Mouse (Mus musculus) spleen, adult 2 months (tissue): Measurements from ENCODE around the gene Golph3l.

Experiments
- CTCF ChIP-seq: fragments of 200-500 bp; IDR thresholded peaks from 2 replicates; pipeline ENCODE4 v1.5.1; 2011; ENCODE audit warnings: mild to moderate bottlenecking, inconsistent platforms; ENCODE audit not compliant: insufficient read depth, insufficient read length, insufficient replicate concordance; ENCODE audit errors: extremely low read depth
- POLR2A ChIP-seq: fragments of 200-500 bp; IDR thresholded peaks from 2 replicates; pipeline ENCODE4 v1.6.1; 2011; ENCODE audit warnings: low read depth, low read length, inconsistent platforms

DNA sequence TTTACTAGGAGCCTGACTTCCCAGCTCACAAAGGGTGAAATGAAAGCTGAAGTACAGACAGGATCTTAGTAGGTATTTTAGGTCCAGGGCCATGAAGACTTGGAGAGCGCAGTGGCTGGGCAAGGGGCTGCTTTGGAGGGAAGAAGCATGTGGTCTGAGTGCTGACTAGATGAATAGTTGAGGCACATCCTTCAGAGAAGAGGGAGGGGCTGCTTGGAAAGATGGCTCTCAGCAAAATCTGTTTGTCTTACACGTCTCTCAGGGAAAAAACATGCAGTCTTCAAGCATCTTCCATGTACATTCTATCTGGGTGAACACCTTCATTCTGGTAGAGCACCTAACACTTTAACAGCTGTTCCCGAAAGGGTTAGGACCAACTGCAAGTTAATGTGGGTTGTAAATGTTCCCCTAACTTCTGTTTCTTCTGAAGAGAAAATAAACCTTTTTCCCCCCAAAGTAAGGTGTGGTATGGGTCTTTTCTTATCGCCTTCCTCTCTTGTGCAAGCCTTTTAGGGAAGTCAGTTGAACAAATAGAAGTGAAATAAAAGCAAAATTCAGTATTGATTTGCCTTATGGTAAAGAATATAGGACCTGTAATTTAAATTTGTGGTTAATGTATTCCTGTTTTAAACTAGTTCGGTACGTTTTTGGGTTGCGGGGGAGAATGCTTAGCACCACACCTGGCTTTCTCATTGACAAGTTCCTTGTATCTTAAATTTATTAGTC is 74.2 kb downstream of the Golph3l start:
- TF ChIP-seq CTCF, result no peak
- TF ChIP-seq POLR2A, result no peak
